Mouse (Mus musculus) testis, adult 2 months (tissue): ENCODE data around the gene Il17ra.

Experiments
- CTCF ChIP-seq: fragments of 200-500 bp; IDR thresholded peaks from 2 replicates; pipeline ENCODE4 v1.5.1; 2012; ENCODE audit warnings: low read depth, mild to moderate bottlenecking, inconsistent platforms, low read length, moderate library complexity; ENCODE audit not compliant: control insufficient read depth, insufficient read depth, insufficient replicate concordance
- POLR2A ChIP-seq: fragments of 200-500 bp; IDR thresholded peaks from 2 replicates; pipeline ENCODE4 v1.6.1; 2012; ENCODE audit warnings: low read depth, mild to moderate bottlenecking, inconsistent platforms, low read length, moderate library complexity; ENCODE audit not compliant: control insufficient read depth

- TF ChIP-seq CTCF (0 out of 2 replicates have a peak, but pooled peaks have one; percentile 2), POLR2A (no peak)
These were observed 6.0 kb upstream of the Il17ra start for GRCm38 (mm10) chr6:120457074-120457473.
